Mouse (Mus musculus) kidney, postnatal 25 days (tissue): ENCODE measurements around the gene Hbb-bt.
"Not testable (repeated sequence)": the region's sequence is repeated elsewhere in the genome, so short reads cannot be mapped to it uniquely, and the experiment has no call there.

Experiments
- DNase-seq, 2 experiments: peaks; one replicate each; pipeline ENCODE4 v3.0.0; 2021; ENCODE audit warnings: mixed read lengths in 2 of 2

The Hbb-bt gene

DNA sequence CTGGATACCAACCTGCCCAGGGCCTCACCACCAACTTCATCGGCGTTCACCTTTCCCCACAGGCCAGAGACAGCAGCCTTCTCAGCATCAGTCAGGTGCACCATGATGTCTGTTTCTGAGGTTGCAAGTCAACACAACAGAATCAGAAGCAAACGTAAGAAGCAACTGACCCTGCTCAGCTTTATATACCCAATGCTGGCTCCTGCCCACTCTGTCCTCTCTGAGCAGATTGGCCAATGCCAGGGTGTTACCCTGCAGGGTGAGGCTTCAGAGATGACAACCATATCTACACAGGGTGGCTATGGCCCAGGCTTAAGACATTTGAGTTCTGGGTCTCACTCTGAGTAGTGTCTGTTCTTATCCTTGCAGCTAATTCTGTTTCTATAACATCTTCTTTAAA is at the start of gene Hbb-bt:
Gene Hbb-bt (minus strand): TSS at position 231 of the 400 bp plus-strand sequence.
- no peak for DNase-seq

DNA sequence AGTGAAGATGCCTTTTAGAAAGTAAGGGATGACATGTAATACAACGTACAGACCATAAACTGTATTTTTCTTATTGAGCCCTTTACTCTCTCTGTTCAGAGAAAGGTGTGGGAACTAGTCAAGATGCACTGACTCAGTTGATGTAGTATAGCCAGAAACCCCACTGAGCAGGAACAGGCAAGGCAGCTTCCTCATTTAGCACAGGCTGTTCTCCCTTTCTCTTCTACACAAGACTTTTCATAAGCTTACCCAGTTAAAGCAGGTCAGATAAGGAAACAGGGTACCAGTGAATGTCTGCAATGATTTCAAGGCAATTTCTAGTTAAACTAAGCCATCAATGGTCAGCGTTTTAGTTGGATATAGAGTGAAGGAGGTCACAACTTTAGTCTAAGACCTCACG is 47.7 kb upstream of the Hbb-bt start:
- no peak for DNase-seq

DNA sequence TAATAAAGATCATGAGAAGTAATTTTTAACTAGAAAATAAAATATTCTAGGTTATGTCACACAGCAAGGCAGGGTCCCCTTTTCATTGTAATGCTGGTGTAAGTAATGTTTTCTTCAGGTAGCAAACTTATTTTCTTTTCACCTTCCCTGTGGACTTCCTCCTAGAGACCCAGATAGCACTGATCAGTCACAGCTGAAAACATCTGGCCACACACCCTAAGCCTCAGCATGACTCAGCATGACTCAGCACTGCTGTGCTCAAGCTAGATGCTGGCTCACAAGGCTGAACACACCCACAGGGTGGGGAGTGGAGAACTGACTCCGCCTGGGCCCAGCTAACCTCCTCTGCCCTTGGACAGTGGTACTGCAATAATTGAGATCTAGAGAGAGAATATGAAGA is 47.1 kb upstream of the Hbb-bt start:
- peak in 1 of 2 experiments; percentile 37 for DNase-seq

DNA sequence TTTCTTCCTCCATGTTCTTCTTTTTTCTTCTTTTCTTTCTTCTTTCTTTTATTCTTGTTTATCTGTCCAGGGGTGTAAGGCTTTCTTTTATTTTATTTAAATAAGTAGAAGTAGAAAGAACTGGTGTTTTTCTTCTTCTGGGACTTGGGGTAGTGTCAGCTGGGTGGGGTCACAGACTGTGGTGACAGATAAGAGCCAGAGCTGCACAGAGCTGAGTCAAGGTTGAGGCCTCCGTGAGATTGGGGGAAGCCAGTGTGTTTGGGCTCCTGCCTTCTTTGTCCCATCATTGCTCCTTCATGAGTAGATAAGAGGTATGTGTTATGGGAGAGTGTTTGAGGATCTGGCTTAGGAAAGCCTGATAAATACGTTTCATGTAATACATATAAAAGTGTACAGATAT is 45.3 kb upstream of the Hbb-bt start:
- DNase-seq: no peak

DNA sequence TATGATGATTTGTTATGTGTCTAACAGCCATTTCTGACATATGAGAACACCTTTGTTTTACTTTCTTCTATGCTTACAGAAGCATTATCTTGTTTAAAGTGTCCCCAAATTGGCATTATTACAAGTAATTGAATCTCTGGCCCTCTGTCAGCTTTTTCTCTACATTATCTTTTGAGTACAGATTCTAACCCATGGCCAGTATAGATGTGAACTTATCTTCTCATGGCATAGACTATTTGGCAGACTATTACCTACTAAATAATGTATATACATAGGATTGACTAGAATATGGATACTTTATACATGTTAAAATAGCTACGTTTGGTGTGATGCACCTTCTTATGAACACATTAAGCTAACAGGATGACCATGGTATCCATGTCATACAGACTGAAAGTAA is 40.9 kb upstream of the Hbb-bt start:
- no peak for DNase-seq

DNA sequence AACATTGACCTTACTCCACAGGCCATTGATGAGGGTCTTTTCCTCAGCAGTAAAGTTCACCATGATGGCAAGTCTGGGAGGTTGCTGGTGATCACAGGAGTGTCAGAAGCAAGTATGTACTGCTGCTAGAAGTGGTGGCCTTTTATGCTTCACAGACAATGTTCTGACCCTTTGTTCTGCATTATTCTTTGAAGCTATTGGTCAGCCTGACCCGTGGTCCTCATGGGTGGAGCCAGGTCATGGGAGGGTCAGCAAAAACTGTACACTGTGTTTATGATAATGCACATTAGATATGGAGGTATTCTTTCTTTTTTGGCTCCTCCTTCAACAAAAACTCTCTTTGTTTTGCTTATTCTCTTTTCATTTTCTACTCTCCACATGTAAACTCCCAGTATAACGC is 39.3 kb upstream of the Hbb-bt start, which contains the start of gene Hbb-y:
Gene Hbb-y (minus strand): TSS at position 127 of the 400 bp plus-strand sequence.
- DNase-seq: no peak

DNA sequence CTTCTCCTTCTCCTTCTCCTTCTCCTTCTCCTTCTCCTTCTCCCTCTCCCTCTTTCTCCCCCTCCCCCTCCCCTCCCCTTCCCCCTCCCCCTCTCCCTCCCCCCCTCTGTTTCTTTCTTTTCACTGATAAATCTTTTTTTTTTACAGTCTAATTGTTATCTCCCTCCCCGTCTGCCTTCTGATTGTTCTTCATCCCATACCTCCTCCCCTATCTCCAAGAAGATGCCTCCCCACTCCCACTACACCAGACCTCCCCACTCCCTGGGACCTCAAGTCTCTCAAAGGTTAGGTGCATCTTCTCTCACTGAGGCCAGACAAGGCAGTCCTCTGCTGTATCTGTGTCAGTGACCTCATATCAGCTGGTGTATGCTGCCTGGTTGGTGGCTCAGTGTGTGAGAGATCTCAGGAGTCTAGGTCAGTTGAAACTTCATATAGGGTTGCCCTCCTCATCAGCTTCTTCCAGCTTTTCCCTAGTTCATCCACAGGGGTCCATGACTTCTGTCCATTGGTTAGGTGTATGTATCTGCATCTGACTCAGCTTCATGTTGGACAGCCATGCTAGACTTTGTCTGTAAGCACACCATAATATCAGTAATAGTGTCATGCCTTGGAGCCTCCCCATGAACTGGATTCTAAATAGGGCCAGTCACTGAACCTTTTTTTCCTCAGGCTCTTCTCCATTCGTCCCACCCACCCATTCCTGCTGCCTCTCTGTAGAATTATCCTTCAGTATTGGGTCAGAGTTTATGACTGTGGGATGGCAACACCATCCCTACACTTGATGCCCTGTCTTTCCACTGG is 30.9 kb upstream of the Hbb-bt start:
- no peak for DNase-seq

DNA sequence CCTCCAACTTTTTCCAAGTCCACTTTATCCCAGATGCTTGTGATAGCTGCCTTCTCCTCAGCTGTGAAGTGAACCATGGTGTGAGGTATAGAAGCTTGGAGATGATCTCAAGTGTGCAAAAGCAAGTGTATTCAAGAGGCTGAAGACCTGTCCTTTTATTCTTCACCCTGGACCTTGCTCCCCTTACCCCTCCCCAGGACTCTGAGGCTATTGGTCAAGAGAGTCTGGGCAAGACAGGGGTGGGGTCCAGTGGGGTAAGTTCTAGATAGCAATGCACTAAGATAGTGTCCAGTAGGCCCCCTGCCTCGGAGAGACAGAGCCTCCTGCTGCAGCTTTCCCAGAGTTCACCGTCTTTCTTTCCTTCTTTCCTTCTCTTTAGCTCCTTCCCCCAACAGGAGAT is 29.2 kb upstream of the Hbb-bt start, which contains the start of gene Hbb-bh1:
Gene Hbb-bh1 (minus strand): TSS at position 131 of the 400 bp plus-strand sequence.
- DNase-seq: no peak

DNA sequence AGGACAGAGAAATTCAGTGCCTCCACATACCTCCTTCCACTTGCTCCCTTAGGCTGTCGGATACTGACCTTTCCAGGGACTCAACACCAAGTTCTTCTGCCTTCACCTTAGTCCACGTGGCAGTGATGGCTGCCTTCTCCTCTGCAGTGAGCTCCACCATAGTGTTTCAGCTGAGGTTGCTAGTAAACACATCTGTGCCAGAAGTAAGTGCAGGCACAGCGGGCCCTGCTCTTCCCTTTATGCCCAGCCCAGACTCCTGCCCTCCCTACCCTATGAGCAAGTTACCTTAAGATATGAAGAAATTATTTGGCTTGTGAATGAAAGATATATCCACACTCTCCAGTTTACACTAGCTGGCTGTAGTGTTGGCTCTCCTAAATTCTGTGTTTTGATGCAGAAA is 26.5 kb upstream of the Hbb-bt start, which contains the start of gene Hbb-bh2:
Gene Hbb-bh2 (minus strand): TSS at position 253 of the 400 bp plus-strand sequence.
- DNase-seq: no peak

DNA sequence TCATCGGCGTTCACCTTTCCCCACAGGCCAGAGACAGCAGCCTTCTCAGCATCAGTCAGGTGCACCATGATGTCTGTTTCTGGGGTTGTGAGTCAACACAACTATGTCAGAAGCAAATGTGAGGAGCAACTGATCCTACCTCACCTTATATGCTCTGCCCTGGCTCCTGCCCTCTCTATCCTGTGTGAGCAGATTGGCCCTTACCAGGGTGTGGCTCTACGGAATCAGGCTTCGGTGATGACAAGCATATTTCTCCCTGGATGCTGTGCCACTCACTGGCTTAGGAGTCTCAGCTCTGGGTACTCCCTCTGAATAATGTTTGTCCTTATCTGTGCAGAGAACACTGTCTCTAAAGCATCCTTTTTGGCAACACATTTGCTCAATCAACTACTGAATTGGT is 14.0 kb upstream of the Hbb-bt start, which contains the start of gene Hbb-bs:
Gene Hbb-bs (minus strand): TSS at position 289 of the 400 bp plus-strand sequence.
- DNase-seq: no peak

DNA sequence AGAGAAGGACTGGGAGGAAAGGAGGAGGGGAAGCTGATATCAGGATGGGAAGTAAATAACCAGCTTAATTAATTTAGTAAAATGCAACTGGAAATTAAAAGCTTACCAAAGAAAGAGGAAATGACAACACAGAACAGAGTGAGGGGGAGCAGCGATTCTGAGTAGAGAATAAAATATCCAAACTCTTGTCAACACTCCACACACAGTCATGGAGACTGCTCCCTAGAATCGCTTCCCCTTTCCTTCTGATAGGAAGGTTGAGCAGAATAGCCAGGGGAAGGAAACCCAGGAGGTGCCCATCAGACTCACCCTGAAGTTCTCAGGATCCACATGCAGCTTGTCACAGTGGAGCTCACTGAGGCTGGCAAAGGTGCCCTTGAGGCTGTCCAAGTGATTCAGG is 13.3 kb upstream of the Hbb-bt start:
- not testable (repeated sequence) for DNase-seq

DNA sequence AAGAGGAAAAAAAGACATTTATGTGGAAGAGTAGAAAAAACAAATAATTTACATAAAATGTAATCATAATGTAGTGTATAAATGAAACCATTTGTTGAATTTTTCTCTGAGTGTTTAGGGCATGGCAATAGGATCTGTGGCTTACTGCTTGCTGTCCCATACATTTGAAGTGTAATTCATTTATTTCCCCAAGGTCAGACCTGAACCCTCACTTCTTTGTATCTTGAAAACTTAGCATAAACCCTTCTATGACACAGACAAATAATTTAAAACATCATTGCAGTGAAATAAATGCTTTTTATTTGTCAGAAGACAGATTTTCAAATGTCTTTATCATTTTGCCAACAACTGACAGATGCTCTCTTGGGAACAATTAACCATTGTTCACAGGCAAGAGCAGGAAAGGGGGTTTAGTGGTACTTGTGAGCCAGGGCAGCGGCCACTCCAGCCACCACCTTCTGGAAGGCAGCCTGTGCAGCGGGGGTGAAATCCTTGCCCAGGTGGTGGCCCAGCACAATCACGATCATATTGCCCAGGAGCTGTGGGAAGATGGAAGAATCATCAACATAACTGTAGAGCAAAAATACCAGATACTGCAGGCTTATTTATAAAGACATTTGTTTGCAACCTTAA is 12.6 kb upstream of the Hbb-bt start:
- DNase-seq: no peak

DNA sequence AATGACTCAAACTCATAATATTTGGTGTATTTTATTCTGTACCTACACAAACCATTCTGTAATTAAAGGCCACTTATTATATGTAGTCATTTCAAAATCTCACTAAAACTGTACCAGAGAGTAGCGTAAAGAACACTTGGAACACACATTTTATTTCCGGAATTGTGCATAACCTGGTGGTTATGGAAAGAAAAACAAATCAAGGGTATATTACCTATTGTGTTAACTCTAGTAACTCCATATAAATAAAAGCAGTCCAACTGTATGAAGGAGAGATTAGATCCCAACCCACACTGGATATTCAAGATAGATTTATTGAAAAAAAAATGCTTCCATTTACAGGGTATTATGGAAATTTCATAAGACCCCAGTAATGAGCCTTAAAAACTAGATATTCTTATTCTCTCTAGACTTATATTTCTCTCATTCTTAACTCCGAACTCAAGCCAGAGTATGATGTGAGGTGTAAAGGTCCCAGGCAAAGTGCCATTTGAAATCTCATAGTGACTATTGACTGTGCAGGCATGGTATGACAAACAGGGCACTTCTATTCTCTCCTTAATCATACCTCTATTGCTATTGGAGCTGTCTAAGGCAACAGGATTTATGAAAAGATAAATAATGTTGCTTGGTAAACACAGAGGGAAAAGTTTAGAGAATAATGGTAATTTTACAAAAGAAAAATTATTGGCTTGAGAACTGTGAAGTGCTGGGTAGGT is 11.9 kb upstream of the Hbb-bt start:
- DNase-seq: no peak

DNA sequence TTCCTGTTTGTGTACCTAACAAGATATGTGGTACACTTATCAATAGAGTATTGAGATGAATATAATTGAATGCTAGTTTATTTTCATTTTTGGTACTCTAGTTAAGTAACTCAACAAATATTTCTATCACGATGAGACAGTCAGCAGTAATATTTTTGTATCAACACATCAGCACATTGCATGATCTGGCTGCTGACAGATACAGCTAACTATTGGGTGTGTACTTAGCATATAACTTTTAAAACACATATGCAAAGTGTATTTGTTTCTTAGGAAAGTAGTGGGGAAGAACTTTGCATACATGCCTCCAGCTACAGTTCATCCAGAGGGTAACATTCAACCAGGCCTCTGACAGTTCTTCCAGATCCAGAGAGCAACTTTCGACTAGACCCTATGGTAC is 10.8 kb upstream of the Hbb-bt start:
- no peak for DNase-seq

DNA sequence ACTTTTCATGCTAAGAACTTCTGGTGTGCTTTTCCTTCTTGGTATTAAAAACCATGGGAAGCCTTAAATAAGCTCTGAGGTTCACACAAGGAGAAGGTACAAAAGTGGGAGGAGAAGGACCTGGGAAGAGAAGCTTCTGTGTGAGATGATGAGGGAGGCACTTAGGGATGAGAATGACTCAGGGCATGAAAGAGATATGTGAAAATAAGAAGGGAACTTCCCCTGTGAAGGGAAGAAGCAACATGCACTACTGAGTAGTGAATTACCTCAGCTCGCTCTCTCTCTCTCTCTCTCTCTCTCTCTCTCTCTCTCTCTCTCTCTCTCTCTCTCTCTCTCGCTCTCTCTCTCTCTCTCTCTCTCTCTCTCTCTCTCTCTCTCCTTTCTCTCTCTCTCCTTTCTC is 1.3 kb upstream of the Hbb-bt start:
- not testable (repeated sequence) for DNase-seq

DNA sequence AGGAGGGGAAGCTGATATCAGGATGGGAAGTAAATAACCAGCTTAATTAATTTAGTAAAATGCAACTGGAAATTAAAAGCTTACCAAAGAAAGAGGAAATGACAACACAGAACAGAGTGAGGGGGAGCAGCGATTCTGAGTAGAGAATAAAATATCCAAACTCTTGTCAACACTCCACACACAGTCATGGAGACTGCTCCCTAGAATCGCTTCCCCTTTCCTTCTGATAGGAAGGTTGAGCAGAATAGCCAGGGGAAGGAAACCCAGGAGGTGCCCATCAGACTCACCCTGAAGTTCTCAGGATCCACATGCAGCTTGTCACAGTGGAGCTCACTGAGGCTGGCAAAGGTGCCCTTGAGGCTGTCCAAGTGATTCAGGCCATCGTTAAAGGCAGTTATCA is 644 bp downstream of the Hbb-bt start:
- DNase-seq: not testable (repeated sequence)

DNA sequence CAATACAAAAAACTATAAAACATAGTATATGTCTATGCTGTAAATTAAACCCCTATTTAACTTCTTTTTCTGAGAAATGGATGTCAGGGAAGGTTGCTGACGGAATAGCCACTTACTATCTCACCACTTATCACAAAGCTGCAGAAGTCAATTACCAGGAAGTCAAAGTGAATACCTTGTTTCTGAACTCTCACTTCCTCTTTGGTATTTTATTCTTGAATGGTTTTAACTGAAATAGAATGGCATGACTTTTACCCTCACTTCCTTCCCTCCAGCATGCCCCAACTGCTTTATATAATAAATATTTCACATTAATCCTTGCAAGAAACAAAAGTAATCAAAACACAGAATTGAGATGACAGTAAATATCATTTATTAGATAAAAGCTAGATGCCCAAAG is 1.6 kb downstream of the Hbb-bt start:
- DNase-seq: no peak

DNA sequence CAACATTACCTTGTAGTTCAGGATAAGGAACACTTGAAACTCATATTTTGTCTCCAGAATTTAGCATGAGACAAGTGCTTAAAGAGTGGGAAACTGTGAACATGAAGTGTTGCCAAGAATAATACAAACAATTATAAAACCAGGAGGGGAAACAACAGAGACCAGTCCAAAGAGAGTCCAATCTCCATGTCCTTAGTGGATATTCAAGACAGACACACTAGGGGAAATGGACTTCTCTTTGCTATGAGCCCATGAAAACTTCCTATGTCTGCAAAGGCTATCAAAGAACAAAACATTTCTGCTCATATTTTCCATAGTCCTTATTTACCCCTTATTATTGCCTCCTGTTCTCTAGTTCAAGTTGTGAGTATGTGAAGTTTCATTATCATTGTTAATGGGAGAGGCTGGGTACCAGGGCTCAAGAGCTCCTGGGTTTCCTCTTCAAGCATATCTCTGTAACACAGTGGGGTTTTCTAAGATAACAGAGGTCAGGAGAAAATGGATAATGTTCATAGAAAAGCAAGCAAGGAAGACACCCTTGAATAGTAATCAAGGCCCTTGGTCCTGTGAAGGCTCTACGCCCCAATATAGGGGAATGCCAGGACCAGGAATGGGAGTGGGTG is 2.5 kb downstream of the Hbb-bt start:
- no peak for DNase-seq

DNA sequence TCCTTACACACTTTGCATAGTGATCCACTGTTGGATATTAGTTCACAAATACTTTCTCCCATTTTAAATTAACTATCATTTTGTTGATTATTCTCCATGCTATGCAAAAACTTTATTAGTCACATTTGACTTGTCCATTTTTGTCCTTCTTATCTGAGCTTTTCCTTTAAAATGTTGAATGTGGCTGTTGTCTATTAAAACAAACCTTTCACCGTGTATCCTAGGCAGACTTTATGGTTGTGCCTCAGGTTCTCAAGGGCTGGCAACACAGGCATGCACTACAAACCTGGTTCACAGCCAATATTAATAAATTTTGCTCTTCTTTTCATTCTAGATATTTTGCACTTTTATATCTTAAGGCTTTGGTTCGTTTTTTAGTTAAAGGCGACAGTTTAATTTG is 3.0 kb downstream of the Hbb-bt start:
- no peak for DNase-seq

DNA sequence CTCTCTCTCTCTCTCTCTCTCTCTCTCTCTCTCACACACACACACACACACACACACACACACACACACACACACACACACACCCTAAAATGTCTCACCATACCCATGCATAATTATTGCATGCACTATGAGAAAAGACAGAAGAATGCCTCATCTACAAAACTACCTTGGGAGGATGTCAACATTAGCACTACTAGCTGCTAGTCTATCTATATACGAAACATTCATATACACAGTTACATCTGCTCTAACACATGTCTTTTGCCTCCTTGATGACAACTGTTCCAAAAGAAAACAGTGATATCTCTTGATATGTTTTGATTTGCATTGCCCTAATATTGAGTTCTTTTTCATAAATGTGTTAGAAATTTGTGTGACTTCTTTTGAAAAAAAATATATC is 3.5 kb downstream of the Hbb-bt start:
- no peak for DNase-seq

DNA sequence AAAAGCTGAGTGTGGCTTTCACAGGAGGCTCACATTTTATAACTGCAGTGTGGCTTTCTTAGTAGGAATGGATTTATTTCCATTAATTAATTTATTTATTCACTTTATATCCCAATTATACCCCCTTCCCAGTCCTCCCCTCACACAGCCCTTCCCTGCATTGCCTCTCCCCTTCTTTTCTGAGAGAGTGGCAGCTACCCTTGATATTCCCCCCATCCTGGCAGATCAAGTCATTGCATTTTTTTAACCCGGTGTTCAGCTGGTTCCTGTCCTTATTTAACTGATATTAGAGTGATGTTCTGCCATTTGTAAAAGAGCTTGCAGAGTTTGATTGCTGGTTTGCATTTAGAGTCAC is 4.0 kb downstream of the Hbb-bt start:
- DNase-seq: no peak

DNA sequence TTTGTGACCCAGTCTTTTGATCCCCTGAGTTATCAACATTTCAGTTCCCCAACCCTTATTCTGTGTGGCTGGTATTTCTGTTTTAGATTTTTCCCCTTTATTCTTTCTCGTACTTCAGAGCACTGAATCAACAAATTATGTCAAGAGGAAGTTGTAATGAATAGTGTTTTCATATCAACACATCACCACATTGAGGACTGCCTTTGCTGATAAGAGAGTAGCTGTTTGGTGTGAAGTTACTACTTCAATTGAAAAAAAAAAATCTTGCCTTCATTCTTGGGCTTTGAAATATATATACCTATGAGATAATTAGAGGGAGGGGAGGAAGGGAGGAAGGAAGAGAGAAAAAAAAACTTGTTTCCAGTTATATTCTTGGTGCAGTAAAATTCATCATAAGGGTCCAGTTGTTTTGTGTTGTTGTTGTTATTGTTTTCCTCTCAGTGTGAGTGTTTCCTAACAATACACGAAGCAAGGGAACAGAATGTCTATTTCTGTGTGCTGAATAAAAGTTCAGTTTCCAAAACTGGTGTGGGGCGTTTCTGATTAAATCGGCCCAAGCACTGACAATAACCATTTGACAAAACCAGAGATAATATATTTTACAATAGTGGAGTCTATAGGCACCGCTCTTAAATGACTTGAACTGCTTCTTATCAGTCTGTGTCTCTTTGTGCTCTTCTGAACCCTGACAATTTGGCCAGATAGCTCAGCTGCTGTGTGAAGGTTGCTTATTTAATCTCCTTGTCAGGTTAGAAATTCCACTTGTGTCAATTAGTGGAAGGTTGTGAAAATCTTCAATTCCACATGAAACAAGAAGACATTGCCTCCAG is 4.6 kb downstream of the Hbb-bt start:
- no peak for DNase-seq
